Mouse (Mus musculus): ENCODE results near the gene Shmt1.

DNA sequence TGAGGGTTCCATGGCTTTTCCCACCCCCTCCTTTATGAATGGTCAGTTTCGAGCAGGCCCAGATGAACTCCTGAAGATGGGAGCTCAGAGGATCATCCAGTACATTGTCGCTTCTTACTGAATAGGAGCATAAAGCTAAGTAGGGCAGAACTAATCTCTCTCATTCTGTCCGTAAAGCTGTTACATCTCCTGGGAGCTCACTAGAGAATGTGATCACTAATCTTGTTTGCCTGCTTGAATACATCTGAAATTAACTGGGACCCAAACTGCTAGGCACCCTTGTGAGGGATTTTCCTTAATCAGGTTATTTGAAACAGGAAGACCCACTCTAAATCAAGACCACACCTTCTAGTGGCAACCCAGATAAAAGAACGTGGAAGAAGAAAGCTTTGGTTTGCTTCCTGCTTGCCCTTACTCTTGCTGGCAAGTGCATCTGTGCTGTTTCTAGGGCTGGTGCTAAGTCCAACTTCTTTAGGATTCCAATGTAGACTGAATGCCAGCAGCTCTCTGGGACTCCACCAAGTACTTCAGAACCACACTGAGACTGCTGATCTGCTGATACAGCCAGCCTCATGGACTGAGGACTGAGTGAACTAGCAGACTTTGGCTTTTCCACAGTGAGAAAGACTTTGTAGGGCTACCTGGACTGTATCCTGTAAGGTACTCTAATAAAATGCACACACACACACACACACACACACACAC is 15.9 kb upstream of the Shmt1 start:
- TF ChIP-seq CTCF (IDR thresholded peaks at IDR 0.05; ENCODE audit: low read depth, low read length) = no peak
- TF ChIP-seq POLR2A (IDR thresholded peaks at IDR 0.05; ENCODE audit: extremely low read depth, insufficient read depth, low read length) = no peak
